Mouse (Mus musculus): Measurements from ENCODE around the gene Tbx21. TPM values are rescaled to one million over a fixed set of nuclear protein-coding genes. Genes with fewer than 3 reads are reported as not detected.

The Tbx21 gene
- polyA plus RNA-seq, 1 experiment from 2014 or later: 0.14 TPM

- H3K9me3 ChIP-seq (replicated peaks): no peaks in the 10 kb centered on the region
- H3K9ac ChIP-seq: no peak overlapping the region
- H3K4me1 ChIP-seq: peaks cover 7% of the 10 kb centered on the region; the same call in 1 of the 2 replicates
- peaks cover 20% of the 10 kb centered on the region for H3K27me3 ChIP-seq
- H3K36me3 ChIP-seq: no peaks in the 10 kb centered on the region
- 92% methylated on average over 10 of the region's 10 CpGs for whole genome bisulfite sequencing
- no peak overlapping the region for H3K4me3 ChIP-seq (replicated peaks)
- no peak overlapping the region for H3K4me2 ChIP-seq
- no peak overlapping the region for H3K27ac ChIP-seq
- ATAC-seq (replicated peaks; ENCODE audit: low FRiP score): no peak
Measured at GRCm38 (mm10) chr11:97103163-97104090, 11.7 kb downstream of the Tbx21 start.

DNA sequence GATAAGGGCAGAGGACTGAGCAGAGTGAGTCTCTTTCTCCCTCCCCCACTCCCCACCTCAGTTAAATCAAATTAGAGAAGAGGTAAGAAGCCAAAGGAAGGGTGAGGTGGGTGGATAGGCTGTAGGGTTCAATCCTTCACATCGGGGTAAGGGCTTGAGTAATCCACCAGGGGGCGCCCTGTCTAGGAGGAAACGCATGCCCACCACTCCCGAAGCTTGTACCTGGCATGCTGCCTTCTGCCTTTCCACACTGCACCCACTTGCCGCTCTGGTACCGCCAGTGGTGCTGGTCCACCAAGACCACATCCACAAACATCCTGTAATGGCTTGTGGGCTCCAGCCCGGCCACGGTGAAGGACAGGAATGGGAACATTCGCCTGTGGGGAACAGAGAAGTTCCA lies 13.4 kb downstream of the Tbx21 start:
- H3K4me3 ChIP-seq (replicated peaks): no peak overlapping the region
- no peak overlapping the region for H3K27ac ChIP-seq
- no peak for ATAC-seq (replicated peaks; ENCODE audit: low FRiP score)
- H3K36me3 ChIP-seq: no peaks in the 10 kb centered on the region
- no peak overlapping the region for H3K4me2 ChIP-seq
- 17% methylated on average over 9 of the region's 9 CpGs for WGBS
- no peaks in the 10 kb centered on the region for H3K9me3 ChIP-seq (replicated peaks)
- peaks cover 36% of the 10 kb centered on the region for H3K27me3 ChIP-seq
- H3K4me1 ChIP-seq: peaks cover 9% of the 10 kb centered on the region; the same call in 1 of the 2 replicates
- H3K9ac ChIP-seq: no peak overlapping the region

DNA sequence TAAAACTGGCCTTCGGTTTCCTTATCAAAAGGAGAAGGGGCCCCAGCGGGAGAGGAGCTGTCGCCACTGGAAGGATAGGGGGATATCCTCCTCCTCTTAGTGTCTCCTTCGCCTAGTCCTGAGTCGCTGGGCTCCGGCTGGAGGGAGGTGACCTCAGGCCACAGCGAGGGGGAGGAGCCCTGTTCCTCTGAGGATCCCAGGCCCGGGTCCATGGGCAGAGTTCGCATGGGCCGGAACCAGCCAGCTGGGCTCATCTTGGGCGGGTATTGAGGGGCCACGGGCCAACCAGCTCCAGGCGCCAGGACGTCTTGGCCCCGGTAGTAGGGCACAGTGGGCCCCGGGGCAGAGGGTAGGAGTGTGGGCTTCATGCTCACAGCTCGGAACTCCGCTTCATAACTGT lies 16.3 kb downstream of the Tbx21 start:
- Histone ChIP-seq H3K4me3 (replicated peaks) (peak overlapping the region; percentile 11; the same call in 1 of the 2 replicates), H3K4me1 (peaks cover 9% of the 10 kb centered on the region; the same call in 1 of the 2 replicates), H3K4me2 (peak overlapping the region; percentile 46), H3K9me3 (replicated peaks) (no peaks in the 10 kb centered on the region), H3K27ac (no peak overlapping the region), H3K27me3 (peaks cover 36% of the 10 kb centered on the region), H3K36me3 (no peaks in the 10 kb centered on the region), H3K9ac (0 out of 2 replicates have a peak overlapping the region, but pooled peaks have one; percentile 10)
- 18% methylated on average over 18 of the region's 18 CpGs for WGBS
- ATAC-seq (replicated peaks; ENCODE audit: low FRiP score): no peak

DNA sequence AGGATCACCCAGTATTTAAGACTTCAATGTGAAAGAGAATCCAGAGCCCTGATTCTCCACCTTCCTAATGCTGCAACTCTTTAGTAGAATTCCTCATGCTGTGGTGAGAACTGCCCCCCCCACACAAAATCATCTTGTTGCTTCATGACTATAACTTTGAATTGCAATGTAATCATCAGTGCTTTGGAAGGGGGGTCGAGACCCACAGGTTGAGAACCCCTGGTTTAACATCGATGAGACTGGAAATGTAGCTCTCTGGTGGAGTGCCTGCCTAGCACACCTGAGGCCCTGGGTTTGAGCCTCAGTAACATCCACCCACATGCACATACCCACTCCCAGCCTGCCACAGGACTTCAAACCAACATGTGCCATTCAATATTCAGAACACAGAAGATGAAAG lies 20.5 kb downstream of the Tbx21 start:
- Histone ChIP-seq H3K27me3 (peaks cover 30% of the 10 kb centered on the region), H3K4me3 (replicated peaks) (no peak overlapping the region), H3K27ac (no peak overlapping the region), H3K9me3 (replicated peaks) (no peaks in the 10 kb centered on the region), H3K4me1 (peaks cover 9% of the 10 kb centered on the region; the same call in 1 of the 2 replicates), H3K4me2 (no peak overlapping the region), H3K36me3 (no peaks in the 10 kb centered on the region), H3K9ac (no peak overlapping the region)
- no peak for ATAC-seq (replicated peaks; ENCODE audit: low FRiP score)
- WGBS: 77% methylated on average over 2 of the region's 2 CpGs

DNA sequence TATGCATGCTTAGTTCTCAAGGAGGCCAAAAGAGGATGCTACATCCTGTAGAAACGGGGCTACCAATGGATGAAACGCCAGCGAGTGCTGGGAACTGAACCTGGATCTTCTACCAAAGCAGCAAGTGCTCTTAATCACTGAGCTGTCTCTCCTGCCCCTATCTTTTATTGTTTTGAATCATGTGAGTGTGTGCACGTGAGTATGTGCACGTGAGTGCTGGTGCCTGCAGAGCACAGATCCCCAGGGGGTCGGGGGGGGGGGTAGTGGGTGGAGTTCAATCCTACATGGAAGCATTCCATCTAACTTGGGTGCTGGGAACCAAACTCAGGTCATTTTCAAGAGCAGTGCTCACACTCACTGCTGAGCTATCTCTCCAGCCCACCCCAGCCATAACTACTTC lies 28.8 kb downstream of the Tbx21 start:
- WGBS: 74% methylated on average over 6 of the region's 6 CpGs
- no peak overlapping the region for H3K4me3 ChIP-seq (replicated peaks)

DNA sequence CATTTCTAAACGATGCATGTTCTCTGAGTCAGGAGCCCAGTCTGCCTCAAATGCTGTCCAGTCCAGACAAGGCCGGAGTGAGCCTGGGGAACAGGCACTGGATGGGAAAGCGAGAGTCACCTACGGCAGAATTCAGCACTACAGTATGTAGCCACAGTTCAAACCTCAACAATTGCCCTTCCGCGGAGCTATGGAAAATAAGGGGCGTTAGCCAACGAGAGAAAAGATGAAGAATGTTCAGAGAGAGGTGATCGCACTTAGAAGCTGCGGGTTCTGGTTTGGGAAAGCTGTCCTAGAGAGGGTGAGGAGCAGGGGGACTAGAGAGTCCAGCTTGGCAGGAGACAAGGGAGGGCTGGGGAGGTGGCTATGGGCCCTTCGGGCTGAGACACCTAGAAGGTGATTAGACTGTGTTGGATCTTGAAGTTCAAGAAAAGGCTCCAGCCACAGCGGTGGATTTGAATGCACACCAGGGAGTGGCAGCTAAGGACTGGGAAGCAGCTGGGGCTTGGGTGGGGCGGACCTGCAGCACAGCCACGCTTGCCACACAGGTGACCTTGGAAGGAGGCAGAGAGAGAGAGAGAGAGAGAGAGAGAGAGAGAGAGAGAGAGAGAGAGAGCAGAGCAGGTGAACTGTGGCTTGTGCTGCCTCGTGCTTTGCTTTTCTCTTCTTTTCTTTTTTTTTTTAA lies 30.2 kb downstream of the Tbx21 start:
- Histone ChIP-seq H3K9me3 (replicated peaks) (no peaks in the 10 kb centered on the region), H3K9ac (no peak overlapping the region), H3K27ac (no peak overlapping the region), H3K27me3 (peaks cover 13% of the 10 kb centered on the region), H3K4me2 (no peak overlapping the region), H3K4me1 (peaks cover 12% of the 10 kb centered on the region), H3K4me3 (replicated peaks) (no peak overlapping the region), H3K36me3 (no peaks in the 10 kb centered on the region)
- ATAC-seq (replicated peaks; ENCODE audit: low FRiP score): no peak
- 86% methylated on average over 15 of the region's 15 CpGs for WGBS

More for the DNA sequence above, 28.8 kb downstream of the Tbx21 start:
- Histone ChIP-seq H3K27me3 (peaks cover 13% of the 10 kb centered on the region), H3K36me3 (no peaks in the 10 kb centered on the region), H3K9ac (no peak overlapping the region), H3K9me3 (replicated peaks) (no peaks in the 10 kb centered on the region), H3K4me2 (no peak overlapping the region), H3K4me1 (peaks cover 12% of the 10 kb centered on the region), H3K27ac (no peak overlapping the region)
- ATAC-seq (replicated peaks; ENCODE audit: low FRiP score): no peak

DNA sequence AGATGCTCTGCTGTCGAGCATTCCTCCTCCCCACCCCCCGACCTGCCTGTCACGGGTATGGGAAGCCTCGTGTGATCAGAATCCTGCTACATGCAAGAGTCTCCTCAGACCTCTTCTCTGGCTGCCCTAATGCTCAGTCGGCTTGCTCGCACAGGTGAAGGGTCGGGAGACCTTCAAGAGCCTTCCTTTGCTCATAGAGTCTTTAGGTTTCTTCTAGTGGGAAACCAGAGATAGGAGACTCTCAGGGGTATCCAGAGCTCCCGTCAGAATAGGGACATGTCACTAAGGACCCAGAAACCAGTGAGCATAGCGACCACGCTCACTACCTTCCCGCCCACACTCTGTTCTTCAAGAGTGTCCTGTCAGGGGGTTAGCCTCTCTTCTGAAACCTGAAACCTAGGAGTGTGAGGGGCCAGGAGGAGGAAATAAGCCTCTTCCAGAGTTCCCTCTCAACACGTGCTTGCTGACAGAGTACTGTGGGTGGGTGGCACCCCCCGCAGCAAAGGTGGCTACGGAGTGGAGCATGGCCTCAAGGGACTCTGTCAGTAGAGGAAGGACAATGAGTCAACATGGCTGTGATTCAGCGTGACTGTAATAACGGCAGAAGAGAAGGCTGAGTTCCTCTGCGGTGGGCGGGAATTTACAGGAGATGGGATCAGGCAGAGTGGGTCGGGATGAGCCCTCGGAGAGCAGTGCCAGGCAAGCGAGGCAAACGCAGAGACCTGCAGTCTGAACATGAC lies 31.6 kb downstream of the Tbx21 start:
- Histone ChIP-seq H3K4me1 (peaks cover 12% of the 10 kb centered on the region), H3K36me3 (no peaks in the 10 kb centered on the region), H3K9ac (no peak overlapping the region), H3K4me3 (replicated peaks) (no peak overlapping the region), H3K27me3 (peaks cover 13% of the 10 kb centered on the region), H3K4me2 (peak overlapping the region; percentile 43), H3K9me3 (replicated peaks) (no peaks in the 10 kb centered on the region), H3K27ac (no peak overlapping the region)
- WGBS: 11% methylated on average over 22 of the region's 22 CpGs
- no peak for ATAC-seq (replicated peaks; ENCODE audit: low FRiP score)

- peaks cover 12% of the 10 kb centered on the region for H3K4me1 ChIP-seq
- peaks cover 13% of the 10 kb centered on the region for H3K27me3 ChIP-seq
- no peaks in the 10 kb centered on the region for H3K36me3 ChIP-seq
Measured at GRCm38 (mm10) chr11:97082977-97083376, 32.2 kb downstream of the Tbx21 start.

GRCm38 (mm10) chr11:97080291-97080690 lies 34.8 kb downstream of the Tbx21 start:
- no peak for ATAC-seq (replicated peaks; ENCODE audit: low FRiP score)
- H3K4me2 ChIP-seq: no peak overlapping the region
- no peaks in the 10 kb centered on the region for H3K9me3 ChIP-seq (replicated peaks)
- H3K27me3 ChIP-seq: peaks cover 13% of the 10 kb centered on the region
- 55% methylated on average over 9 of the region's 9 CpGs for WGBS
- no peak overlapping the region for H3K9ac ChIP-seq
- peaks cover 12% of the 10 kb centered on the region for H3K4me1 ChIP-seq
- H3K4me3 ChIP-seq (replicated peaks): no peak overlapping the region
- H3K36me3 ChIP-seq: no peaks in the 10 kb centered on the region
- H3K27ac ChIP-seq: no peak overlapping the region

More at GRCm38 (mm10) chr11:97082977-97083376, 32.2 kb downstream of the Tbx21 start:
- Histone ChIP-seq H3K27ac (no peak overlapping the region), H3K9me3 (replicated peaks) (no peaks in the 10 kb centered on the region), H3K4me2 (peak overlapping the region; percentile 43; the same call in 1 of the 2 replicates), H3K9ac (no peak overlapping the region), H3K4me3 (replicated peaks) (no peak overlapping the region)
- no peak for ATAC-seq (replicated peaks; ENCODE audit: low FRiP score)
- 34% methylated on average over 11 of the region's 11 CpGs for WGBS

- Histone ChIP-seq H3K4me2 (no peak overlapping the region), H3K27me3 (peaks cover 4% of the 10 kb centered on the region; the same call in 1 of the 2 replicates), H3K9ac (no peak overlapping the region), H3K4me1 (peaks cover 7% of the 10 kb centered on the region), H3K27ac (no peak overlapping the region), H3K9me3 (replicated peaks) (no peaks in the 10 kb centered on the region), H3K4me3 (replicated peaks) (no peak overlapping the region), H3K36me3 (no peaks in the 10 kb centered on the region)
- WGBS: 51% methylated on average over 4 of the region's 4 CpGs
- ATAC-seq (replicated peaks; ENCODE audit: low FRiP score): no peak
Measured at GRCm38 (mm10) chr11:97078751-97079150, 36.4 kb downstream of the Tbx21 start.

- WGBS: 66% methylated on average over 8 of the region's 8 CpGs
- H3K4me1 ChIP-seq: no peaks in the 10 kb centered on the region
- H3K4me3 ChIP-seq (replicated peaks): no peak overlapping the region
- H3K4me2 ChIP-seq: no peak overlapping the region
- no peaks in the 10 kb centered on the region for H3K9me3 ChIP-seq (replicated peaks)
- no peaks in the 10 kb centered on the region for H3K36me3 ChIP-seq
- ATAC-seq (replicated peaks; ENCODE audit: low FRiP score): no peak
- H3K27ac ChIP-seq: no peak overlapping the region
- H3K27me3 ChIP-seq: no peaks in the 10 kb centered on the region
- H3K9ac ChIP-seq: no peak overlapping the region
Measured at GRCm38 (mm10) chr11:97074235-97074634, 40.9 kb downstream of the Tbx21 start.
